Mouse (Mus musculus): Measurements from ENCODE around the gene E130114P18Rik.

- TF ChIP-seq FLI1 (IDR thresholded peaks at IDR 0.05; ENCODE audit: low read length) (no peak), GATA1 (IDR thresholded peaks at IDR 0.05; ENCODE audit: borderline replicate concordance, low read length) (no peak)
Measured at GRCm38 (mm10) chr4:97671911-97672310, 106.0 kb downstream of the E130114P18Rik start.
